ENCODE assay signal across 19 mouse cellular contexts in the genomic region with DNA sequence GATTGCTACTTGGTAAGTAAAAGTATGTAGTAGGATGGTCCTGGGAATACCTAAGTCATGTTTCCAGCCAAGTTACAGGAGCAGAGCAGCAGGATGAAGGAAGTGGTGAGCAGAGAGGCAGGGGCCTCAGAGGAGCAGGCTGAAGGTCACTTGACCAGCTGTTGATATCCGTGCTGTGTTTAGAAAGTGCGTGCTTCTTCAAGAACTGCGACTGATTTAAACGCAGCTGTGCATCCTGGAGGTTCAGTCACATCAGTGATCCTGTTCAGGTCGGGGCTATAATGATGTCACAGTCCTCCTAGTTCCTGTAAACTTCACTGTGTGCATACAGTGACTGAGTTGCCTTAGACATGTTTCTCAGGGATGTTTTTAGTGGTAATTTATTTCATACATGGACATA.
DNase-seq lines count a peak whose midpoint lies in the region; ATAC-seq and TF ChIP-seq lines count a peak whose summit lies in the region.
"Had no signal": no experiment of that assay in that cellular context is flagged by ENCODE, and none has a peak within 500 bp of the region (broad histone marks: within the 10 kb centered on the region; RNA-seq: fewer than 3 reads in every experiment).

No protein-coding gene starts in this region.

- ATAC-seq in heart, embryonic 14.5 days (ENCODE audit: insufficient number of reproducible peaks, insufficient read depth, low FRiP score, low read depth): no peak
- peak; percentile 57; the same call in 1 of the 2 replicates for ATAC-seq in lung, embryonic 14.5 days (ENCODE audit: insufficient read depth)
- ATAC-seq in limb, embryonic 15.5 days (ENCODE audit: insufficient number of reproducible peaks, low FRiP score, low TSS enrichment, low read depth): no peak
- ATAC-seq: midbrain, embryonic 13.5 days had no signal

- no peak overlapping the region for H3K4me3 ChIP-seq in heart, embryonic 14.5 days (ENCODE audit: control insufficient read depth in 1 of 2, insufficient read depth in 1 of 2, low read depth in 1 of 2, low read length in 2 of 2)
- H3K4me3 ChIP-seq in lung, embryonic 14.5 days (ENCODE audit: low read depth, low read length): no peak overlapping the region
- H3K4me3 ChIP-seq in lung, adult 2 months (replicated peaks; ENCODE audit: extremely low read depth, low read depth, low read length): no peak overlapping the region
- H3K4me3 ChIP-seq in limb, embryonic 15.5 days: no peak overlapping the region
- H3K4me3 ChIP-seq: embryonic facial prominence, embryonic 13.5 days; hindbrain, embryonic 13.5 days; limb, embryonic 13.5 days; midbrain, embryonic 13.5 days; neural tube, embryonic 15.5 days had no signal

- H3K9me3 ChIP-seq in heart, embryonic 14.5 days (ENCODE audit: control insufficient read depth, low read length): no peaks in the 10 kb centered on the region
- H3K9me3 ChIP-seq in lung, embryonic 14.5 days (ENCODE audit: low read depth, low read length): no peaks in the 10 kb centered on the region
- H3K9me3 ChIP-seq in limb, embryonic 15.5 days: no peaks in the 10 kb centered on the region
- H3K9me3 ChIP-seq: embryonic facial prominence, embryonic 13.5 days; hindbrain, embryonic 13.5 days; limb, embryonic 13.5 days; midbrain, embryonic 13.5 days; neural tube, embryonic 15.5 days had no signal

- peak overlapping the region; percentile 43 to 94 for H3K27ac ChIP-seq in heart, embryonic 14.5 days (replicated peaks in 1 of 2; ENCODE audit: control insufficient read depth in 1 of 2, insufficient read depth in 1 of 2, low read depth in 2 of 2, low read length in 2 of 2)
- H3K27ac ChIP-seq in lung, embryonic 14.5 days (ENCODE audit: low read depth): no peak overlapping the region; the same call in 1 of the 2 replicates
- H3K27ac ChIP-seq in limb, embryonic 15.5 days: peak overlapping the region; percentile 58; the same call in 1 of the 2 replicates
- H3K27ac ChIP-seq: embryonic facial prominence, embryonic 13.5 days; midbrain, embryonic 13.5 days; neural tube, embryonic 15.5 days had no signal

- H3K4me1 ChIP-seq in heart, embryonic 14.5 days (ENCODE audit: control insufficient read depth in 2 of 2, insufficient read depth in 2 of 2, low read length in 2 of 2): peaks cover 43 to 74% of the 10 kb centered on the region in 2 experiments
- peaks cover 16% of the 10 kb centered on the region; the same call in 1 of the 2 replicates for H3K4me1 ChIP-seq in lung, embryonic 14.5 days (ENCODE audit: insufficient read depth)
- peaks cover 18% of the 10 kb centered on the region for H3K4me1 ChIP-seq in lung, adult 2 months (ENCODE audit: control insufficient read depth, insufficient read depth, low read length)
- peaks cover 48% of the 10 kb centered on the region for H3K4me1 ChIP-seq in limb, embryonic 15.5 days

- 9% methylated on average over 5 of the region's 5 CpGs for WGBS in heart, embryonic 14.5 days
- 21% methylated on average over 5 of the region's 5 CpGs for WGBS in lung, embryonic 14.5 days
- WGBS in lung, adult 2 months: 13% methylated on average over 5 of the region's 5 CpGs
- 36% methylated on average over 5 of the region's 5 CpGs for WGBS in limb, embryonic 15.5 days

- intact Hi-C loops in heart, postnatal 14 days (cut with DNase I): no loop called here

- no peak overlapping the region for H3K4me2 ChIP-seq in heart, embryonic 14.5 days (ENCODE audit: low read length)
- H3K4me2 ChIP-seq in lung, embryonic 14.5 days: no peak overlapping the region
- H3K4me2 ChIP-seq in limb, embryonic 15.5 days: no peak overlapping the region
- H3K4me2 ChIP-seq: embryonic facial prominence, embryonic 13.5 days; hindbrain, embryonic 13.5 days; limb, embryonic 13.5 days; midbrain, embryonic 13.5 days; neural tube, embryonic 15.5 days had no signal

- TF ChIP-seq POLR2A in lung, adult 2 months (IDR thresholded peaks at IDR 0.05; ENCODE audit: borderline replicate concordance, extremely low read depth, low read depth, low read length): no peak

- TF ChIP-seq CTCF in lung, embryonic 14.5 days (IDR thresholded peaks at IDR 0.05; ENCODE audit: low read depth): no peak
- TF ChIP-seq CTCF in lung, adult 2 months (IDR thresholded peaks at IDR 0.05; ENCODE audit: insufficient read depth, low read length): no peak

- no peaks in the 10 kb centered on the region for H3K27me3 ChIP-seq in heart, embryonic 14.5 days (ENCODE audit: control insufficient read depth, insufficient read depth, low read length)
- H3K27me3 ChIP-seq in lung, embryonic 14.5 days (ENCODE audit: insufficient read depth, low read length): no peaks in the 10 kb centered on the region
- no peaks in the 10 kb centered on the region for H3K27me3 ChIP-seq in limb, embryonic 15.5 days
- H3K27me3 ChIP-seq: embryonic facial prominence, embryonic 13.5 days; hindbrain, embryonic 13.5 days; limb, embryonic 13.5 days; midbrain, embryonic 13.5 days; neural tube, embryonic 15.5 days had no signal

- H3K36me3 ChIP-seq in heart, embryonic 14.5 days (ENCODE audit: control insufficient read depth, insufficient read depth, low read length): no peaks in the 10 kb centered on the region
- no peaks in the 10 kb centered on the region for H3K36me3 ChIP-seq in lung, embryonic 14.5 days (ENCODE audit: insufficient read depth)
- no peaks in the 10 kb centered on the region for H3K36me3 ChIP-seq in limb, embryonic 15.5 days
- H3K36me3 ChIP-seq: embryonic facial prominence, embryonic 13.5 days; hindbrain, embryonic 13.5 days; limb, embryonic 13.5 days; midbrain, embryonic 13.5 days; neural tube, embryonic 15.5 days had no signal

- peak; percentile 42 for DNase-seq in embryo, embryonic 10 days (ENCODE audit: low spot score)
- no peak for DNase-seq in embryo, embryonic 11 days
- DNase-seq in heart, postnatal 14 days: no peak
- peak; percentile 46 for DNase-seq in lung, embryonic 14.5 days
- no peak for DNase-seq in lung, adult 2 months
- no peak for DNase-seq in adrenal gland, postnatal 4 days (ENCODE audit: low spot score in 2 of 2)
- DNase-seq: cerebellum, adult 11 months; cerebellum, postnatal 25 days; kidney, adult 18-20 months; kidney, postnatal 36 days; layer of hippocampus, adult 9-11 months; lung, postnatal 4 days had no signal

- peak overlapping the region; percentile 32; the same call in 1 of the 2 replicates for H3K9ac ChIP-seq in heart, embryonic 14.5 days (ENCODE audit: low read length)
- H3K9ac ChIP-seq in lung, embryonic 14.5 days: no peak overlapping the region
- no peak overlapping the region for H3K9ac ChIP-seq in limb, embryonic 15.5 days
- H3K9ac ChIP-seq: hindbrain, embryonic 13.5 days; limb, embryonic 13.5 days; midbrain, embryonic 13.5 days; neural tube, embryonic 15.5 days had no signal

Comparison
In these comparisons a context has a peak if more than half of its experiments do, and no peak if none do; other contexts are left out.
1. DNase-seq: peak in embryo, embryonic 10 days (single experiment) and lung, embryonic 14.5 days (single experiment); none in embryo, embryonic 11 days (single experiment), heart, postnatal 14 days (0 of 2), lung, adult 2 months (single experiment) and adrenal gland, postnatal 4 days (0 of 2).